Mouse (Mus musculus): ENCODE data around the gene Rrp7a.

Gene Rrp7a

GRCm38 (mm10) chr15:83114106-83114505, 8.5 kb downstream of the Rrp7a start:
- no peak for ATAC-seq (ENCODE audit: insufficient number of reproducible peaks, low FRiP score, low TSS enrichment)

- no peak for ATAC-seq (ENCODE audit: insufficient number of reproducible peaks, low FRiP score, low TSS enrichment)
Observed at GRCm38 (mm10) chr15:83112898-83113297, 9.7 kb downstream of the Rrp7a start.

GRCm38 (mm10) chr15:83111874-83112273, 10.7 kb downstream of the Rrp7a start:
- ATAC-seq (ENCODE audit: insufficient number of reproducible peaks, low FRiP score, low TSS enrichment) = no peak

- no peak for ATAC-seq (ENCODE audit: insufficient number of reproducible peaks, low FRiP score, low TSS enrichment)
Observed at GRCm38 (mm10) chr15:83111290-83111689, 11.3 kb downstream of the Rrp7a start.

- no peak for ATAC-seq (ENCODE audit: insufficient number of reproducible peaks, low FRiP score, low TSS enrichment)
Observed at GRCm38 (mm10) chr15:83107814-83108213, 14.8 kb downstream of the Rrp7a start.

- ATAC-seq (ENCODE audit: insufficient number of reproducible peaks, low FRiP score, low TSS enrichment) = no peak
Observed at GRCm38 (mm10) chr15:83106426-83106825, 16.2 kb downstream of the Rrp7a start.

- no peak for ATAC-seq (ENCODE audit: insufficient number of reproducible peaks, low FRiP score, low TSS enrichment)
Observed at GRCm38 (mm10) chr15:83103111-83103510, 19.5 kb downstream of the Rrp7a start.

GRCm38 (mm10) chr15:83100332-83100662, 22.3 kb downstream of the Rrp7a start:
- no peak for ATAC-seq (ENCODE audit: insufficient number of reproducible peaks, low FRiP score, low TSS enrichment)

GRCm38 (mm10) chr15:83099533-83100331, 22.9 kb downstream of the Rrp7a start:
- ATAC-seq (ENCODE audit: insufficient number of reproducible peaks, low FRiP score, low TSS enrichment) = no peak

- ATAC-seq (ENCODE audit: insufficient number of reproducible peaks, low FRiP score, low TSS enrichment) = no peak
Observed at GRCm38 (mm10) chr15:83095950-83096349, 26.7 kb downstream of the Rrp7a start.

GRCm38 (mm10) chr15:83093687-83094086, 28.9 kb downstream of the Rrp7a start:
- no peak for ATAC-seq (ENCODE audit: insufficient number of reproducible peaks, low FRiP score, low TSS enrichment)

- no peak for ATAC-seq (ENCODE audit: insufficient number of reproducible peaks, low FRiP score, low TSS enrichment)
Observed at GRCm38 (mm10) chr15:83090874-83091273, 31.7 kb downstream of the Rrp7a start.

- ATAC-seq (ENCODE audit: insufficient number of reproducible peaks, low FRiP score, low TSS enrichment) = no peak
Observed at GRCm38 (mm10) chr15:83089429-83089605, 33.3 kb downstream of the Rrp7a start, which contains the start of gene Serhl. TSS of gene Serhl (plus strand) at chr15:83089506.

GRCm38 (mm10) chr15:83088495-83089428, 33.8 kb downstream of the Rrp7a start:
- ATAC-seq (ENCODE audit: insufficient number of reproducible peaks, low FRiP score, low TSS enrichment) = no peak; the same call in 1 of the 2 replicates

GRCm38 (mm10) chr15:83086636-83087328, 35.8 kb downstream of the Rrp7a start:
- ATAC-seq (ENCODE audit: insufficient number of reproducible peaks, low FRiP score, low TSS enrichment) = no peak

- ATAC-seq (ENCODE audit: insufficient number of reproducible peaks, low FRiP score, low TSS enrichment) = no peak
Observed at GRCm38 (mm10) chr15:83085901-83086300, 36.7 kb downstream of the Rrp7a start.

GRCm38 (mm10) chr15:83084022-83084640, 38.5 kb downstream of the Rrp7a start:
- no peak for ATAC-seq (ENCODE audit: insufficient number of reproducible peaks, low FRiP score, low TSS enrichment)

GRCm38 (mm10) chr15:83083530-83083929, 39.1 kb downstream of the Rrp7a start:
- no peak for ATAC-seq (ENCODE audit: insufficient number of reproducible peaks, low FRiP score, low TSS enrichment)

GRCm38 (mm10) chr15:83075607-83076525, 46.7 kb downstream of the Rrp7a start:
- no peak for ATAC-seq (ENCODE audit: insufficient number of reproducible peaks, low FRiP score, low TSS enrichment)

GRCm38 (mm10) chr15:83074179-83074578, 48.4 kb downstream of the Rrp7a start:
- no peak for ATAC-seq (ENCODE audit: insufficient number of reproducible peaks, low FRiP score, low TSS enrichment)

Data from cerebellum, adult (tissue).